Mouse (Mus musculus): Measurements from ENCODE around the gene Gm17693. TPM values are rescaled to one million over a fixed set of nuclear protein-coding genes. Genes with fewer than 3 reads are reported as not detected.

Gm17693 gene
- polyA plus RNA-seq (2014; fragmentation: Illumina TruSeq; extraction: RNeasy Lipid Tissue Mini Kit (QIAGEN cat#74804); ENCODE audit: low read depth, low replicate concordance): not detected

DNA sequence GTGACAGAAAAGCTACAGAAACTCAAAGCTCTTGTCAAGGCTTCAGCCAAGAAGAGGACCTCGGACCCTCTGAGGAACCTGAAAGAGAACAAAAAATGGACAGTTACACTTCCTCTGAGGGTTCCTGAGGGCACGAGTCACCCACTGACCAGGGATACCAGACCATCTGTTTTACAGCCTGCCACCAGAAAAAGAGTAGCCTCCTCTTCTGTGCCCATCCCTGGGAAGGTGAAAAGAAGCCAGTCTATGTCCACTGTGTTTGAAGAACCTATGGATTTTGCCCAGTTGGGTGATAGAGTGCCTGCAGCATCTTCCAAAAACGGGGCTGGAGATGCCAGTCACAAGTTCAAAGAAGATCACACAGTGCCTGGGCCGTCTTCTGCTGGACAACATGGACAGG is at the start of gene Gm17693:
TSS of gene Gm17693 (plus strand) at position 301 of the 400 bp plus-strand sequence.

Data from adipose tissue, adult 10 weeks (tissue).